Mouse (Mus musculus) WW6 (cell line): ENCODE data around the gene Palm3.
A peak's percentile ranks its signal among the peaks of the same experiment; 100 is the strongest.

Source experiments
- DNase-seq: peaks from one replicate; pipeline ENCODE4 v3.0.0-alpha.2; 2013; ENCODE audit warnings: low read depth, low spot score

Palm3 gene

GRCm38 (mm10) chr8:84065457-84066072, 44.3 kb downstream of the Palm3 start:
- no peak for DNase-seq

GRCm38 (mm10) chr8:84066291-84066930, 45.1 kb downstream of the Palm3 start, which contains the start of gene Rfx1:
Gene Rfx1 (plus strand): TSS chr8:84066834.
- DNase-seq = peak; percentile 100

DNA sequence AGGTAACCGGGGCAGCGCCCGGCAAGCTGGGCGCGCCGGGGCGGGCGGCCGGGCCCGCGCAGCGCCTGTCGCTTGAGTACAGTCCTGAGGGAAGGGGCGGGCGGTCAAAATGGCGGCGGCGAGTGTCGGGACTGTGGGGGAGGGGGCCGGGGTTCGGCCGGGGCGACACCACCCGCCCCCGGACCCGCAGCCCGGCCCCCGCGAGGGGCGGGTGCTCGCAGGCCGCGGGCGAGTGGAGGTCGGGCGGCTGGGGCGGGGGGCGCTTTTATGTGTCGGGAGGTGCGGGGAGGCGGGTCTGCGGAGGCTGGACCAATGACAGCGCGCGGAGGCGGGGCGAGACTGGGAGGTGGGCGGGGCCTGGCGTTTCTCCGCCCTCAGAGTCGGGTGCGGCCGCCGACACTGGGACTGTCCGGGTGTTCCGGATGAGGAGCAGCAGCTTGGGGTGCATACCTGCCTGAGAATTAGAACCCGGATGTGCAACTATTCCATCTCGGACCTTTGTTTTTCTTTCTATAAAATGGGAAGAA, 45.8 kb downstream of the Palm3 start:
- peak; percentile 77 for DNase-seq

GRCm38 (mm10) chr8:84067911-84068310, 46.6 kb downstream of the Palm3 start:
- DNase-seq = no peak

DNA sequence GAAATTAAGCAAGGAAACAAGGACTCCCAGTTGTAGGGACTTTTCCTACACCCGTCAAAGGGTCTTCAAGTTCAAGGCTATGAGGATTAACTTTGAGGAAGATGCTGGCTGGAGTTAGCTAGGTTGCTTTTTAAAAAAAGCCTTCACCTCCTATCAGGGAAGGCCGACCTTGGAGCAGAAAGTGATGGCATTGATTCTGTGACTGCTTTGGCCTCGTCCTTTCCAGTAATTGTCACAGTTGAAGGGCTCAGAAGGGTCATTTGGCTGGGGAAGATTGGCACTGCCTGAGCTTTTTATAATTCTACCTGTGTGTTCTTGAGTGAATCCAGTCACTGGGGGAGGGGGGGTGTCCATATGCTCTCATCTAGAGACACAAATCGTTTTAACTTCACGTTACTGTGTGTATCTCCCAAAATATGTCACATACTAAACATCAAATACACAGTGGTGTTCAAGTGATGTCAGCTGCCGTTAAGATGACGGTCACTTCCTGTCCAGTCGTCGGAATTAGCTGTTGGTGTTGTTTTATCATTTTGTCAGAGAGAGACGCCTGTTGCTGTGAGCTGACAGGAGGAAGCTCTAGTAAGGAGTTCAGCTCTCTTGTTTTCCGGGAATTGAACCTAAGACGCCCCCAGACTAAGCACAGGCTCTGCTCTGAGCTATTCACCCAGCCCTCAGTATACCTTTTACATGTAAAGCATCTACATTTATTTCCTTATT, 47.2 kb downstream of the Palm3 start:
- DNase-seq = no peak

DNA sequence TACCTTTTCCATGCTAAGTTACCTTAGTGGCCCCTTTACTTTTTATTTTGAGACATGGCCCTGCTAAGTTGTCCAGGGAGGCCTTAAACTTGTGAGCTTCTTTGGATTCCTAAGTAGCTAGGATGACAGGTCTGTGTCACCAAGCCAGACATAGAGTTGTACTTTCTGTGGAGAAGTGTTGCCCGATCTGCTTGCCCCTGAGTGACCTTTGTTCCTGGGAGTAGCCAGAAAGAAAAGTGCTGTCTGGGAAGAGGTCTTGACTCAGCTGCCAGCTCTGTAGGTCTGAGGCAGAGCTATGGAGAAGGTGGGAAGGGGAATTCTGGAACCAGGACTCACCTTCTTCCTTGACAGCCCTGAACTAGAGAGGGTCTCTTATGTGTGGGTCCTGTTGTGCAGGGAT, 47.9 kb downstream of the Palm3 start:
- DNase-seq = no peak

GRCm38 (mm10) chr8:84069750-84070149, 48.5 kb downstream of the Palm3 start:
- no peak for DNase-seq

DNA sequence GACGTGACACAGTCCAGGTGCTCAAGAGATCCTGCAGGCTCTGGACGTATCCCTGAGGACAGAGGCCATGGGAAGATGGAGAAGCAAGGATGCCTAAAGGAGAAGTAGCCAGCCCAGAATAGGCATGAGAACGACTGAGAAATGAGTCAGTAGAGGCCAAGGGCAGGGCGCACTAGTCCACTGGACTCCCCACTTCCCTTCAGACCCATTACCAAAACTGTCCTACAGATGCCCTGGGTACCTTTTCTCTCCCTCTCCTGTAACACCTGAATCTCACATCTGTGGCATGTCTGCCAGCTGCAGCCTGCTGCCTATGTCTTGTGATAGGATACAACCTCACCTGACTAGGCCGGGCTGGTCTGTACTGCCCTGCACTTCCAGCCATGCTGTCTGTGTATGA, 49.0 kb downstream of the Palm3 start:
- DNase-seq = no peak

GRCm38 (mm10) chr8:84070667-84071066, 49.4 kb downstream of the Palm3 start:
- DNase-seq = no peak

DNA sequence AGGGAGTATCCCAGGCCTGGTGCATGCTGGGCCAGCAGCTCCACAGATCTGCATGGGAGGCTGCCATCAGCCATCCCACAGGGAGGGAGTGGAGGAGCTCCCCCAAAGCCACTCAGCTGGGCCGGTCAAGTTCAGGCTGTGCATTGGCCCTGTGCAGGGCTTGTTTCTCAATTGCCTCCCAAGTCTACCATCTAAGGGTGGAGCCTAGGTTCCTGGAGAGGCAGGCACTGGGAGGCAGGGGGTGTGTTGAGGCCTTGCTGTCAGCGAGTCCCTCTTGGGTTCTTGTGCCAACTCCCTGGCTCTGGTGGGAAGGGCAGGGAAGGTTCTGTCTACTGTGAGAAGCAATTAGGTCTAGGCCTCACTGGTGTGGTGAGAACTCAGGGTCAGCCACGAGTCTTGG, 50.6 kb downstream of the Palm3 start:
- DNase-seq = no peak

- no peak for DNase-seq
Measured at GRCm38 (mm10) chr8:84072321-84072720, 51.0 kb downstream of the Palm3 start.

- DNase-seq = no peak
Measured at GRCm38 (mm10) chr8:84073230-84073976, 52.1 kb downstream of the Palm3 start.

GRCm38 (mm10) chr8:84076412-84076811, 55.1 kb downstream of the Palm3 start:
- no peak for DNase-seq

DNA sequence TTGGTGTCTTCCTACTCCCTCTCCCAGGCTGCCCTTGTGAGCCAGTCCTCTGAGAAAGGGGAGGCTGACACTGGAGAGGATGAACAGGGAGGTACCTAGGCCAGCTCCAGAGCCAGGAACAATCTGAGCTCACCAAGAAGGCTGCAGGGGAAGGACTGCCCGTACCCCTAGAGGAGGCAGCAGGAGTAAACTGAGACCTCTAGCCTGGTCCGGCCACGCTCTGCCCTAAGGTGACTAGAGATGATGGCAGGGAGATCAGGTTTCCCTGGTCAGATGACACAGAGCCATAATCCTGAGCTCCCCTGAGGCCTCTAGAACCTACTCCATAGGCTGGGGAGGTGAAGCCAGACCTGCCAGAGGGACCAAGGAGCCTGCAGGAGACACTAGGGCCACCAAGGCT, 55.6 kb downstream of the Palm3 start:
- DNase-seq = no peak

DNA sequence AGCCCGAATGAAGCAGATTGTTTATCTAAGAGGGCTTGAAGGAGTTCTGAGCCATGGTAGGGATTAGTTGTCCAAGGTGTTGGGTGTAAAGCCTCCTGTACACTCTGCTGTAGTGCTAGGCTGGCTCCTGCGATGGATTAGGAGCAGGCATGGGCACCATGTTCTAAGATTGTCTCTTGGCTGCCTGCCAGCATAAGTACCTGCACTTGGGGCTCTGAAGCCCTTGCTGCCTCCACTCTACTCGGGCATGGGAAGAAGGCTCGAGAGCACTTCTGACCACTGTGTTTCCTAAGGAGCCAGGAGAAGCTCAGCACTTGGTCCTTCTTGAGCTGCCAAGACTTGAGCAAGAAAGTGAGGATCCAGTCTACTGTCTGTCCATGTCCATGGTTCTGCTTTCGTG, 57.9 kb downstream of the Palm3 start:
- no peak for DNase-seq
